Mouse (Mus musculus): ENCODE measurements around the gene Rab5c. TPM values are rescaled to one million over a fixed set of nuclear protein-coding genes. Genes with fewer than 3 reads are reported as not detected.

Gene Rab5c
- polyA plus RNA-seq, 1 experiment from 2014 or later = 24.4 TPM

DNA sequence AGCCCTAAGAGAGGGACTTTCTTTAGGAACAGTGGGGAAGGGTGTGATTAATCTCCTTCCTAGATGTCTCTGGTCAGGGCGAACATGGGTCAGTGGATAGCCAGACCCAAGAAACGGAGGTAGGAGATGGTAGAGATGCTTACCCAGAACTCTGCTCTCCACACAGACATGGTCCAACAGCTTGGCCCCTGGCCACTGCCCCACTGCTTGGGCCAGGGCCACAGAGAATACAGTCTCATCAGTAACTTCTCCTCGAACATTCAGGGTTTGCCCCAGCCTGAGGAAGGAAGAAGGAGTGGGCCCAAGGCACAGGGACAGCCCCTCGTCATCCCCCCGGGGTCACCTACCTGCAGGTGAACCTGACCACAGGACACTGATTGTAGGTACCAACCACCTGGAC lies 29.9 kb upstream of the Rab5c start:
- Histone ChIP-seq H3K9me3 (no peaks in the 10 kb centered on the region), H3K4me1 (peaks cover 6% of the 10 kb centered on the region), H3K27me3 (no peaks in the 10 kb centered on the region), H3K36me3 (no peaks in the 10 kb centered on the region), H3K4me3 (no peak overlapping the region), H3K9ac (no peak overlapping the region), H3K27ac (no peak overlapping the region), H3K4me2 (no peak overlapping the region)
- no peak for ATAC-seq (ENCODE audit: borderline replicate concordance, extremely low read depth, low FRiP score, low TSS enrichment)
- 63% methylated on average over 5 of the region's 5 CpGs for WGBS

DNA sequence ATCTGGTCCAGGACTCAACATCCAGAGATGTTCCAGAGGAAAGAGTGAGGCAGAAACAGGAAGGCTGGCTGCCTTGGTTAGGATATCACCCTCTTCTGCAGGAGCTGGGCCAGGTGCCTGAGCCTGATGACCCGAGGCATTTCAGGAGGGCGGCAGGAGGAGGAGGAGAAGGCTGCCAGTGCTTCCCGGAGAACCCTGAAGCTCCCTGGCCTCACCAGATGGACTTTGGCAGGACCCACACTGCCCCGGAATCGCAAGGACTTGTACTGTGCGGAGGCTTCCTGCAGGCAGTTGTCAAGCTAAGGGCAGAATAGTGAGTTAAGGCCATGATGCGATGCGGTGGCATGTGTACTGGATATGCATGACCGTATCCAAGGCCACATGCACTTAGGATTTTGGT lies 28.7 kb upstream of the Rab5c start:
- peaks cover 3% of the 10 kb centered on the region for H3K27me3 ChIP-seq
- H3K4me1 ChIP-seq = peaks cover 10% of the 10 kb centered on the region
- no peak overlapping the region for H3K9ac ChIP-seq
- no peak overlapping the region for H3K4me2 ChIP-seq
- H3K4me3 ChIP-seq = no peak overlapping the region
- H3K36me3 ChIP-seq = no peaks in the 10 kb centered on the region
- 77% methylated on average over 9 of the region's 9 CpGs for WGBS
- no peaks in the 10 kb centered on the region for H3K9me3 ChIP-seq
- ATAC-seq (ENCODE audit: borderline replicate concordance, extremely low read depth, low FRiP score, low TSS enrichment) = no peak
- H3K27ac ChIP-seq = no peak overlapping the region

- Histone ChIP-seq H3K9me3 (no peaks in the 10 kb centered on the region), H3K36me3 (no peaks in the 10 kb centered on the region), H3K4me3 (peak within 1 kb of the TSS; percentile 44), H3K4me1 (peaks cover 17% of the 10 kb centered on the region), H3K27me3 (peaks cover 35% of the 10 kb centered on the region), H3K27ac (no peak within 1 kb of the TSS), H3K9ac (peak within 1 kb of the TSS; percentile 32; the same call in 1 of the 2 replicates), H3K4me2 (peak within 1 kb of the TSS; percentile 73)
- no peak for ATAC-seq (ENCODE audit: borderline replicate concordance, extremely low read depth, low FRiP score, low TSS enrichment)
- WGBS = 87% methylated on average over 7 of the region's 7 CpGs
These were observed 24.8 kb upstream of the Rab5c start, which contains the start of gene Hcrt for GRCm38 (mm10) chr11:100762831-100763230. Gene Hcrt (minus strand): TSS chr11:100762931.

DNA sequence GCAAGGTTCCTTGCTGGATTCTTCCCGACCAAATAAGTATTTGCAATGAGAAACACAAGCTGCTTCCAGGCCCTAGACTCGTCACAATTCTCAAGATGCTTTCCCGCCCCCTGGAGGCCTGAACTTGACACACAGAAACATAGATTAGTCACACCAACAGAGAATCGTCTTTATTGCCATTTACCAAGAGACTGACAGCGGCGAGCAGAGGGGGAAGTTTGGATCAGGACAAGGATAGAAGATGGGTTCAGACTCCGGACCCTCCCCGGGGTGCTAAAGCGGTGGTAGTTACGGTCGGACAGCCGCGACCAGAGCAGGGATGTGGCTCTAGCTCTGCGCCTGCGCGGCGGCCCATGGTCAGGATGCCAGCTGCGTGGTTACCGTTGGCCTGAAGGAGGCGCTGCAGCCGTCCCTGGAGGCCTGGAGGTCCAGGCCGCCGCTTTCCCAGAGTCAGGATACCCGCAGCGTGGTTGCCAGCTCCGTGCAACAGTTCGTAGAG lies 23.6 kb upstream of the Rab5c start:
- H3K9ac ChIP-seq = peak overlapping the region; percentile 32
- no peaks in the 10 kb centered on the region for H3K9me3 ChIP-seq
- H3K4me2 ChIP-seq = peak overlapping the region; percentile 73
- no peak overlapping the region for H3K27ac ChIP-seq
- ATAC-seq (ENCODE audit: borderline replicate concordance, extremely low read depth, low FRiP score, low TSS enrichment) = peak; percentile 48; the same call in 1 of the 2 replicates
- H3K27me3 ChIP-seq = peaks cover 37% of the 10 kb centered on the region
- peak overlapping the region; percentile 44 for H3K4me3 ChIP-seq
- WGBS = under 1% methylated on average over 27 of the region's 27 CpGs
- peaks cover 17% of the 10 kb centered on the region for H3K4me1 ChIP-seq
- H3K36me3 ChIP-seq = no peaks in the 10 kb centered on the region

GRCm38 (mm10) chr11:100759611-100760233 lies 21.7 kb upstream of the Rab5c start, which contains the start of gene Kcnh4:
Gene Kcnh4 (minus strand): TSS chr11:100759942.
- Histone ChIP-seq H3K4me3 (peak within 1 kb of the TSS; percentile 28), H3K4me2 (peak within 1 kb of the TSS; percentile 63), H3K9ac (no peak within 1 kb of the TSS), H3K36me3 (no peaks in the 10 kb centered on the region), H3K27me3 (peaks cover 37% of the 10 kb centered on the region), H3K4me1 (peaks cover 17% of the 10 kb centered on the region), H3K27ac (no peak within 1 kb of the TSS), H3K9me3 (no peaks in the 10 kb centered on the region)
- 1% methylated on average over 51 of the region's 51 CpGs for WGBS
- ATAC-seq (ENCODE audit: borderline replicate concordance, extremely low read depth, low FRiP score, low TSS enrichment) = 0 out of 2 replicates have a peak, but pooled peaks have one; percentile 8

- H3K9ac ChIP-seq = no peak overlapping the region
- H3K4me2 ChIP-seq = peak overlapping the region; percentile 63
- 0 out of 2 replicates have a peak, but pooled peaks have one; percentile 40 for ATAC-seq (ENCODE audit: borderline replicate concordance, extremely low read depth, low FRiP score, low TSS enrichment)
- peaks cover 17% of the 10 kb centered on the region for H3K4me1 ChIP-seq
- H3K36me3 ChIP-seq = no peaks in the 10 kb centered on the region
- peak overlapping the region; percentile 28 for H3K4me3 ChIP-seq
- no peaks in the 10 kb centered on the region for H3K9me3 ChIP-seq
- WGBS = 2% methylated on average over 35 of the region's 35 CpGs
- peaks cover 37% of the 10 kb centered on the region for H3K27me3 ChIP-seq
- no peak overlapping the region for H3K27ac ChIP-seq
These were observed 20.9 kb upstream of the Rab5c start for GRCm38 (mm10) chr11:100758707-100759610.

- no peak overlapping the region for H3K27ac ChIP-seq
- H3K9ac ChIP-seq = no peak overlapping the region
- no peak overlapping the region for H3K4me2 ChIP-seq
- H3K4me3 ChIP-seq = no peak overlapping the region
- peaks cover 17% of the 10 kb centered on the region for H3K4me1 ChIP-seq
- no peak for ATAC-seq (ENCODE audit: borderline replicate concordance, extremely low read depth, low FRiP score, low TSS enrichment)
- H3K36me3 ChIP-seq = no peaks in the 10 kb centered on the region
- no peaks in the 10 kb centered on the region for H3K9me3 ChIP-seq
- H3K27me3 ChIP-seq = peaks cover 36% of the 10 kb centered on the region
- 84% methylated on average over 12 of the region's 12 CpGs for WGBS
These were observed 19.6 kb upstream of the Rab5c start for GRCm38 (mm10) chr11:100757566-100757965.

DNA sequence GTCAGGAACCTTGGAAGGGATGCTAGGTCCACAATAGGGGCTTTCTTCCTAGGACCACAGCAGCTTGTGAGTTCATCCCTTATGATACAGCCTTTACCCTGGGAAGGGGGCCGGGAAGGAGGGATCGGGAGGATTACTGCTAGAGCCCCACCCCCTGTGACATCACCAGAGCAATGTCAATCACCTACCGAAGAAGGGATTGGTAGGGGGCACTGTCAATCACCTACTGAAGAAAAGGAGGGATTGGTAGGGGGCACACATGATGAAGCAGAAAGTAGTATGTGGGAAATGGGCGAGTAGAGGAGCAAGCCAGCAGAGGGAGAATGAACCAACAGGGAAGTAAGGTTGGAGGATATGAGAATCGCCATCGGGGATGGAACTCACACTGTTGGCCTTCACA lies 18.5 kb upstream of the Rab5c start:
- no peak overlapping the region for H3K4me3 ChIP-seq
- H3K27ac ChIP-seq = no peak overlapping the region
- peaks cover 40% of the 10 kb centered on the region for H3K27me3 ChIP-seq
- peaks cover 11% of the 10 kb centered on the region for H3K4me1 ChIP-seq
- 59% methylated on average over 6 of the region's 6 CpGs for WGBS
- ATAC-seq (ENCODE audit: borderline replicate concordance, extremely low read depth, low FRiP score, low TSS enrichment) = no peak
- no peaks in the 10 kb centered on the region for H3K36me3 ChIP-seq
- no peaks in the 10 kb centered on the region for H3K9me3 ChIP-seq
- no peak overlapping the region for H3K9ac ChIP-seq
- no peak overlapping the region for H3K4me2 ChIP-seq

DNA sequence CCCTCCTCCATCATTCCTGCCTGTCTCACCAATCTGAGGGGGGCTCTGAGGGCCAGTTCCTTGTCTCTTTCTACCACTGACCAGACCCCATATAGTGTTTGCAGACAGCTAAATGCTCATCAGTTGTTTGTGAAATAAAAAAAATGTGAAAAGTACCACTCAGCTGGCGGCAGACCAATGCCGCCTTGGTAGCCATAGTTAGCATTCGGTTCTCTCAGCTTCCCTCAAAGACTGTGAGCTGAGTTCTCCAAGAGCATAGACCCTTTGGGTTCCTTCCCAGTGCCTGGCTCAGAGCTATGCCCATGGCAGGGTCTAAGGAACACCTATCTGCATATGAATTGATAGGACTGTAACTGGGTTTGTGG lies 16.7 kb upstream of the Rab5c start:
- Histone ChIP-seq H3K36me3 (no peaks in the 10 kb centered on the region), H3K9me3 (no peaks in the 10 kb centered on the region), H3K4me1 (peaks cover 8% of the 10 kb centered on the region), H3K9ac (no peak overlapping the region), H3K4me2 (no peak overlapping the region), H3K27me3 (peaks cover 27% of the 10 kb centered on the region), H3K27ac (no peak overlapping the region), H3K4me3 (no peak overlapping the region)
- 88% methylated on average over 3 of the region's 3 CpGs for WGBS
- ATAC-seq (ENCODE audit: borderline replicate concordance, extremely low read depth, low FRiP score, low TSS enrichment) = no peak

- Histone ChIP-seq H3K27me3 (peaks cover 27% of the 10 kb centered on the region), H3K36me3 (no peaks in the 10 kb centered on the region), H3K9me3 (no peaks in the 10 kb centered on the region), H3K4me3 (no peak overlapping the region), H3K4me2 (no peak overlapping the region), H3K9ac (no peak overlapping the region), H3K4me1 (peaks cover 3% of the 10 kb centered on the region; the same call in 1 of the 2 replicates), H3K27ac (no peak overlapping the region)
- 80% methylated on average over 12 of the region's 12 CpGs for WGBS
- no peak for ATAC-seq (ENCODE audit: borderline replicate concordance, extremely low read depth, low FRiP score, low TSS enrichment)
These were observed 16.1 kb upstream of the Rab5c start for GRCm38 (mm10) chr11:100754021-100754692.

GRCm38 (mm10) chr11:100752294-100752693 lies 14.3 kb upstream of the Rab5c start:
- Histone ChIP-seq H3K36me3 (no peaks in the 10 kb centered on the region), H3K9me3 (no peaks in the 10 kb centered on the region), H3K4me1 (no peaks in the 10 kb centered on the region), H3K4me3 (no peak overlapping the region), H3K27ac (no peak overlapping the region), H3K4me2 (no peak overlapping the region), H3K9ac (no peak overlapping the region), H3K27me3 (peaks cover 28% of the 10 kb centered on the region; the same call in 1 of the 2 replicates)
- 34% methylated on average over 10 of the region's 10 CpGs for WGBS
- no peak for ATAC-seq (ENCODE audit: borderline replicate concordance, extremely low read depth, low FRiP score, low TSS enrichment)
